Mouse (Mus musculus): ENCODE measurements around the gene Nucb1.
A peak's percentile ranks its signal among the peaks of the same experiment; 100 is the strongest.
"Not testable (repeated sequence)": the region's sequence is repeated elsewhere in the genome, so short reads cannot be mapped to it uniquely, and the experiment has no call there.

The Nucb1 gene

GRCm38 (mm10) chr7:45488293-45489204 lies 21.7 kb downstream of the Nucb1 start, which contains the start of gene Dhdh:
Gene Dhdh, minus strand, starts transcription at chr7:45488805.
- peak; percentile 84 for DNase-seq

GRCm38 (mm10) chr7:45487861-45488292 lies 22.3 kb downstream of the Nucb1 start:
- DNase-seq, result no peak

GRCm38 (mm10) chr7:45486761-45487415 lies 23.3 kb downstream of the Nucb1 start, which contains the start of gene Gm45808:
Gene Gm45808, minus strand, starts transcription at chr7:45486811.
- DNase-seq, result no peak

GRCm38 (mm10) chr7:45486158-45486557 lies 24.0 kb downstream of the Nucb1 start:
- no peak for DNase-seq

- DNase-seq, result not testable (repeated sequence)
These were observed 25.2 kb downstream of the Nucb1 start for GRCm38 (mm10) chr7:45484985-45485384.

- no peak for DNase-seq
These were observed 28.0 kb downstream of the Nucb1 start for GRCm38 (mm10) chr7:45482166-45482565.

- DNase-seq, result peak; percentile 89
These were observed 28.8 kb downstream of the Nucb1 start, which contains the start of gene Tulp2 for GRCm38 (mm10) chr7:45481374-45481927. Gene Tulp2, plus strand, starts transcription at chr7:45481877.

- DNase-seq, result not testable (repeated sequence)
These were observed 29.9 kb downstream of the Nucb1 start for GRCm38 (mm10) chr7:45480310-45480709.

- no peak for DNase-seq
These were observed 31.4 kb downstream of the Nucb1 start for GRCm38 (mm10) chr7:45478774-45479173.

- peak; percentile 83 for DNase-seq
These were observed 33.2 kb downstream of the Nucb1 start for GRCm38 (mm10) chr7:45477003-45477402.

GRCm38 (mm10) chr7:45476453-45476852 lies 33.8 kb downstream of the Nucb1 start:
- DNase-seq, result no peak

GRCm38 (mm10) chr7:45475291-45475969 lies 34.8 kb downstream of the Nucb1 start:
- peak; percentile 67 for DNase-seq

GRCm38 (mm10) chr7:45470869-45471268 lies 39.3 kb downstream of the Nucb1 start:
- peak; percentile 93 for DNase-seq

GRCm38 (mm10) chr7:45467090-45467670 lies 43.0 kb downstream of the Nucb1 start:
- DNase-seq, result peak; percentile 86

- DNase-seq, result peak; percentile 98
These were observed 43.7 kb downstream of the Nucb1 start, which contains the start of gene Bax for GRCm38 (mm10) chr7:45466283-45467089. Gene Bax, minus strand, starts transcription at chr7:45466898.

GRCm38 (mm10) chr7:45465549-45465948 lies 44.7 kb downstream of the Nucb1 start:
- no peak for DNase-seq

GRCm38 (mm10) chr7:45465112-45465511 lies 45.1 kb downstream of the Nucb1 start:
- no peak for DNase-seq

- DNase-seq, result no peak
These were observed 46.0 kb downstream of the Nucb1 start for GRCm38 (mm10) chr7:45463987-45464778.

GRCm38 (mm10) chr7:45462868-45463267 lies 47.3 kb downstream of the Nucb1 start:
- DNase-seq, result not testable (repeated sequence)

GRCm38 (mm10) chr7:45462325-45462724 lies 47.9 kb downstream of the Nucb1 start:
- no peak for DNase-seq
